Comparison of ENCODE assay signal across 15 mouse cellular contexts in the genomic region with DNA sequence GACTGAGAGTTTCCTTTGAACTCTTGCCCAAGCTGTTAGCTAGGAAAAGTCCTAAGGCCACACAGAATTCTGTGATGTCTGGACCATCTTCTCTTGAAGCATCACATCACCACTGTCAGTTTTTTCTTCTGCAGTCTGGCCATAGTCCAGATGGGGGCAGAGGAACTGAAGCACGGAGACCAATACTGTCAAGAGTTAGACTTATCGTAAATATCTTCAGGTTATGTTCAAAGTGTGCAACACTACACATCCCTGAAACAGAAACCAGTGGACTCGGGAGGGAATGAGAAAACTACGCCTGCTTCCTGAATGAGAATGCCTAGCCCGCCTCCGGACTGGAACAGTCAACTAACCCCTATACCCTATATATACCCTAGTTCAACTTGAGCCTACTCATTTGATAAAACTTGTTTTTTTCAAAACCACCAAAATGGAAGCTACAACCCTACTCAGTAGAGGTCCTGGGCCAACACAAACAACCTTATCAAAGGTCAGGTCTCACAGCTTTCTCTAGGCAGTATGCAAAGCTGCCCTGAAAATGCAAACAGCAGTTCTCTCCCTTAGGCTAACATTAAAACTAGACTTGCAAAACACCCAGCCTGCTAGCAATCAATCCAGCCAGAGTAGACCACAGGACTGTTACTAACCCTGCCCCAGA. TPM values are rescaled to one million over a fixed set of nuclear protein-coding genes. Genes with fewer than 3 reads are reported as not detected.
DNase-seq lines count a peak whose midpoint lies in the region; ATAC-seq lines count a peak whose summit lies in the region.
"Had no signal": no experiment of that assay in that cellular context is flagged by ENCODE, and none has a peak within 500 bp of the region (broad histone marks: within the 10 kb centered on the region; RNA-seq: fewer than 3 reads in every experiment).

No protein-coding gene starts in this region.

- peaks cover 15% of the 10 kb centered on the region; the same call in 1 of the 2 replicates for H3K4me1 ChIP-seq in lung, embryonic 15.5 days
- H3K4me1 ChIP-seq in liver, embryonic 12.5 days, result peaks cover 68% of the 10 kb centered on the region
- peaks cover 12% of the 10 kb centered on the region for H3K4me1 ChIP-seq in stomach, embryonic 16.5 days (ENCODE audit: control insufficient read depth, insufficient read depth, low read length)

- 68% methylated on average over 6 of the region's 6 CpGs for WGBS in lung, embryonic 15.5 days
- 86% methylated on average over 6 of the region's 6 CpGs for WGBS in liver, embryonic 12.5 days (ENCODE audit: insufficient replicate concordance)
- 66% methylated on average over 6 of the region's 6 CpGs for WGBS in stomach, embryonic 16.5 days

- H3K4me2 ChIP-seq in lung, embryonic 15.5 days, result no peak overlapping the region
- H3K4me2 ChIP-seq in liver, embryonic 12.5 days, result no peak overlapping the region
- no peak overlapping the region for H3K4me2 ChIP-seq in stomach, embryonic 16.5 days (ENCODE audit: low read depth, low read length)
- H3K4me2 ChIP-seq: embryonic facial prominence, embryonic 13.5 days; hindbrain, embryonic 15.5 days had no signal

- no peak for DNase-seq in lung, adult 18-20 months
- DNase-seq in NIH3T3 (ENCODE audit: low read depth), result peak; percentile 34
- DNase-seq in spleen, adult 12 weeks (ENCODE audit: low spot score), result no peak
- no peak for DNase-seq in lung, postnatal 36 days
- DNase-seq: heart, adult 11 months; right cerebral cortex, postnatal 14 days; thymus, postnatal 25 days had no signal

- H3K4me3 ChIP-seq in lung, embryonic 15.5 days, result no peak overlapping the region
- H3K4me3 ChIP-seq in liver, embryonic 12.5 days, result no peak overlapping the region
- H3K4me3 ChIP-seq in stomach, embryonic 16.5 days (replicated peaks; ENCODE audit: low read length), result no peak overlapping the region
- H3K4me3 ChIP-seq: embryonic facial prominence, embryonic 13.5 days; forebrain, embryonic 10.5 days; hindbrain, embryonic 15.5 days; myocyte had no signal

- no peak overlapping the region for H3K27ac ChIP-seq in lung, embryonic 15.5 days
- 0 out of 2 replicates have a peak overlapping the region, but pooled peaks have one; percentile 50 for H3K27ac ChIP-seq in liver, embryonic 12.5 days
- peak overlapping the region; percentile 2; the same call in 1 of the 2 replicates for H3K27ac ChIP-seq in stomach, embryonic 16.5 days (ENCODE audit: low read length)
- H3K27ac ChIP-seq: embryonic facial prominence, embryonic 13.5 days; forebrain, embryonic 10.5 days; hindbrain, embryonic 15.5 days had no signal

- no peak overlapping the region for H3K9ac ChIP-seq in lung, embryonic 15.5 days
- no peak overlapping the region for H3K9ac ChIP-seq in liver, embryonic 12.5 days
- H3K9ac ChIP-seq in stomach, embryonic 16.5 days (ENCODE audit: low read length), result no peak overlapping the region
- H3K9ac ChIP-seq: embryonic facial prominence, embryonic 13.5 days; hindbrain, embryonic 15.5 days had no signal

- H3K27me3 ChIP-seq in lung, embryonic 15.5 days, result no peaks in the 10 kb centered on the region
- H3K27me3 ChIP-seq in liver, embryonic 12.5 days (replicated peaks), result no peaks in the 10 kb centered on the region
- H3K27me3 ChIP-seq in stomach, embryonic 16.5 days (ENCODE audit: control insufficient read depth, insufficient read depth, low read length), result no peaks in the 10 kb centered on the region
- H3K27me3 ChIP-seq: embryonic facial prominence, embryonic 13.5 days; hindbrain, embryonic 15.5 days had no signal

- H3K9me3 ChIP-seq in lung, embryonic 15.5 days, result no peaks in the 10 kb centered on the region
- no peaks in the 10 kb centered on the region for H3K9me3 ChIP-seq in liver, embryonic 12.5 days (replicated peaks)
- no peaks in the 10 kb centered on the region for H3K9me3 ChIP-seq in stomach, embryonic 16.5 days (replicated peaks; ENCODE audit: control insufficient read depth, low read length)
- H3K9me3 ChIP-seq: embryonic facial prominence, embryonic 13.5 days; forebrain, embryonic 10.5 days; hindbrain, embryonic 15.5 days had no signal

- ATAC-seq in lung, embryonic 15.5 days (ENCODE audit: borderline replicate concordance, extremely low read depth, low FRiP score, low TSS enrichment), result peak; percentile 27; the same call in 1 of the 2 replicates
- ATAC-seq in liver, embryonic 12.5 days, result no peak
- ATAC-seq in stomach, embryonic 16.5 days (ENCODE audit: insufficient read depth, low FRiP score), result peak; percentile 83
- ATAC-seq in megakaryocyte progenitor cell, adult 5-6 weeks (replicated peaks; ENCODE audit: poor library complexity), result no peak

- H3K36me3 ChIP-seq in lung, embryonic 15.5 days, result no peaks in the 10 kb centered on the region
- H3K36me3 ChIP-seq in liver, embryonic 12.5 days, result peaks cover 26% of the 10 kb centered on the region
- H3K36me3 ChIP-seq in stomach, embryonic 16.5 days (ENCODE audit: control insufficient read depth, insufficient read depth, low read length), result no peaks in the 10 kb centered on the region
- H3K36me3 ChIP-seq: embryonic facial prominence, embryonic 13.5 days; hindbrain, embryonic 15.5 days had no signal

RNA-seq across cellular contexts. Expression of gene Tmem131l, which starts 37.4 kb away (rescaled TPM):
- polyA plus RNA-seq in lung, embryonic 15.5 days (2015; fragmentation: Nextera tagmentation; extraction: Ambion mirVana), result 41.6 and 55.9 TPM in 2 replicates
- polyA plus RNA-seq in liver, embryonic 12.5 days (2016; fragmentation: Nextera tagmentation; extraction: Ambion mirVana), result 30.3 and 32.0 TPM in 2 replicates
- polyA plus RNA-seq in stomach, embryonic 16.5 days (2015; fragmentation: Nextera tagmentation; extraction: Ambion mirVana), result 38.9 and 41.7 TPM in 2 replicates
- total RNA-seq in megakaryocyte progenitor cell, adult 5-6 weeks (2015), result 61.4 and 62.0 TPM in 2 replicates
- 28.3 and 34.7 TPM in 2 replicates for total RNA-seq in megakaryocyte progenitor cell, adult 5-6 weeks (2017)

Comparison
In these comparisons a context has a peak if more than half of its experiments do, and no peak if none do; other contexts are left out.
1. ATAC-seq: peak in lung, embryonic 15.5 days (single experiment) and stomach, embryonic 16.5 days (single experiment); none in liver, embryonic 12.5 days (single experiment) and megakaryocyte progenitor cell, adult 5-6 weeks (single experiment).